Mouse (Mus musculus): ENCODE measurements at regions not wholly inside any gene's neighbourhood (a gene's known extent, or its start where the extent isn't known, plus 50 kb on each side); places are given as distances from the start of the nearest gene placed in this dataset.
"Not testable (repeated sequence)": the region's sequence is repeated elsewhere in the genome, so short reads cannot be mapped to it uniquely, and the experiment has no call there.

DNA sequence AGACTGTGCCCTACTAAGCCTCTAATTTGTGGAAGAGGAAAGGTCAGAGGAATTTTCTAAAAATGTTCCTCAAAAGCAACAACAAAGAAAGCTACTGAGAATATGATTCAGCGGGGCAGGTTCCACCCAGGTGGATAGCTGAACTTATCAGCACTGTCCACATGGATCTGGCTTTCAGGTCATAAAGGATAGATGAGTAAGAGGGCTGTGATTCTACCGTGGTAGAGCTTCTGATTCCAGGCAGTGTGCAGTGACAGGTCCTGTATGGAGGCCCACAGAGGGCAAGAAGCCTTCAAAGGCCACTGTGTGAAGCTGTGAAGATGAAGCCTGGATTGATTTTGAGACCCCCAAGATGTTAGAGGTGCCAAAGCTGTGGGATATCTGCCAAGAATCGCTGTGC lies 51.8 kb downstream of the Teddm3 start:
- POLR2A ChIA-PET, result not testable (repeated sequence)

DNA sequence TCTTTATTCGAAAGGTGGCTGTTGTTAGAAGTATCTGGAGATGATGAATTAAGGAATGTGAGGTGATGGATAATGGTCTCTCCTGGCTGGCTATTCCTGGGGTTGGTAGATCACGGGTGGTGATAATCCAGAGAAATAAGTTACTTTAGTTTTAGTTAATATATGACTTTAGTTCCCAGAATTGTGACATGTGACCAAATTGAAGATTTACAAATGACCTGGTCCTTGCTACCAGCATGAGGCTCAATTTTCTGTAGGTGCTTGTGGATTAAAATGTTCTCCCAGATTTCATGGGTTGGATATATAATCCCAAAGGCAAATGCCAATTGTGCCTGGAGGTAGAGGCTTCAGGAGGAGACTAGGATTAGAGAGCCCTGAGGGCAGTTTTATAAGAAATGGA lies 53.7 kb downstream of the Teddm3 start:
- CTCF ChIA-PET, result not testable (repeated sequence)

More for the DNA sequence above, 51.8 kb downstream of the Teddm3 start:
- CTCF ChIA-PET, result not testable (repeated sequence)

DNA sequence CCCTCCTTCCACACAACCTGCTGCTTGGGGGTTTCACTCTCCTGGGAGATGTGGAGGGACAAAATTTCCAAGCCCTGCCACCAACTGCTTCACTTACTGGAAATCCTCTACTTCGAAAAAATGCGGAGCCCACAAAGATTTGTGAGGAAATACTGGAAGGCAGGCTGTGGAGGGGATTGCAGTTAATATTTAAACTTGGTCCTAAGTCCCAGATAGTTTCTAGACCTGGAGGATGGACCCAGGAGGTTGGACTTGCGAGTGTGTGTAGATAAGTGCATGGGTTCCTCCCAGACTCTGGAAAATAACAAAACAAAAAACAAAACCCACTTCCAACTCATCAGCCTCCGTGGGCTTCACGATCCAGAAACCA lies 79.0 kb downstream of the Teddm3 start:
- ChIA-PET CTCF (interaction anchor here in 1 of 4 experiments (1.1 kb wide), 1 partner anchor 185 kb away, joined by 3 read pairs; no protein-coding TSS in a partner anchor), POLR2A (no interaction called here)

More for the DNA sequence above, 53.7 kb downstream of the Teddm3 start:
- POLR2A ChIA-PET, result not testable (repeated sequence)

DNA sequence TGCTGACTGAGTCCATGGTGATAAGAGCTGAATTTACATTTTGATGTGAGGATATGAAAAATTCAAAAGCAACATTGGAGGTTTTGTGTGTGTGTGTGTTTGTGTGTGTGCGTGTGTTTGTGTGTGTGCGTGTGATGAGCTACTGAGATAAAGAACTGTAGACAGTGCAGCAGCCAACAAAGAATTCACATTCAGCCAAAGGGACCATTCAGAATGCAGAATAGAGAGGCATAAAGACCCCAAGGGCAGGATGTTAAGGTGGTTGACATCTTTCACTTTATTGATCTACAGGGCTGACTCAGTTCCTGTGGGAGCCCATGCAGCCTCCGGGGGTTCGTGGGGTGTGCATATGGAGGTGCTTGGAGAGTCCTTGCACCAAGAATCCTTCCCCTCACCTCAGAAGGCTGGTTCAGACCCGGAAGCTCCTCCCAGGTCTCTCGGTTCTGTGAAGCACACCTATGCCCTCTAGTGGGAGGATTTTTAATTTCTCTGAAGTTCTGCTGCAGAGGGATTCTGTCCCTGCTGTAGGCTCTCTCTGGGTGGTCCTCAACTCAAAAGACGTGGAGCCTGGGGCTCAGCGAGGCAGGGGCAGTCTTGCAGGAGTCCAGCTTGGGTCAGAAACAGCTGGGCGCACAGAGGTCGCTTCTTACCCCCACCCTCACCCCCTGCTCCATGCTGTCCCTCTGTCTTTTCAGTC lies 79.6 kb downstream of the Teddm3 start:
- POLR2A ChIA-PET, result not testable (repeated sequence)
- CTCF ChIA-PET, result interaction anchor here in 3 of 4 experiments (0.6 to 1.1 kb wide), 3 partner anchors 185 to 1091 kb away, joined by 3 to 5 read pairs (median 3); no protein-coding TSS in a partner anchor

DNA sequence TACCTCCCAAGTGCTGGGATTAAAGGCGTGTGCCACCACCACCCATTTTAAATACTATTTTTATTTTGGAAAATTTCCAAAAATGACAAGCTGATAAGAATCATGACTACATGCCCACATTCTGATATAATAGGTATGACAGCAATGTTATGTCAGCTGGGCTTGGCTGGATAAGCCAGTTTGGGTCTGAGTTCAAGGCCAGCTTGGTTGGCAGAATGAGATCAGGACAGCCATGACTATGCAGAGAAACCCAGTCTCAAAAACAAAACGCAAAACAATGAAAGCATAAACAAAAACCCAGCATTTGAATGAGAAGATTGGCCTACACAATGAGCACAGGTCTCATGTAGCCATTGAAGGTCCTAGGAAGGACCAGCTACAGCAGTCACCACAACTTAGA lies 93.6 kb downstream of the Teddm3 start:
- ChIA-PET POLR2A (no interaction called here), CTCF (no interaction called here)

DNA sequence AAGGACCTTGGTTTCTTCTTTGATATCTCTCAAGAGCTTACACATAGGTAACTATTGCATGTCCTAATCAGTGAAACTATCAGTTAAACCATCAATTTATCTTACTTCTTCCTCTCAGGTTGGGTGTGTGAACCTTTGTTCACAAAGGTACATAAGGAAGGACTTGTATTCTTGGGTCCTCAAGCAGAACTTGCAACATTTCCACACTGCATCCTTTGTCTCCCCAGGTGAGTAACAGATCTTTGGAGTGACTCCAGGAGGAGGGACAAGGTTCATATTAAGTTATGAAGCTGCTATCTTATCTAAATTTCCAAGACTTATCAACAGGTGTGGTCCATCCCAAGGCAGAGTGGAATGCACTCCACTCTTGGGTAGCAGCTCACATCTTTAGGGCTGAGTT lies 99.0 kb downstream of the Teddm3 start:
- ChIA-PET POLR2A (no interaction called here), CTCF (no interaction called here)

DNA sequence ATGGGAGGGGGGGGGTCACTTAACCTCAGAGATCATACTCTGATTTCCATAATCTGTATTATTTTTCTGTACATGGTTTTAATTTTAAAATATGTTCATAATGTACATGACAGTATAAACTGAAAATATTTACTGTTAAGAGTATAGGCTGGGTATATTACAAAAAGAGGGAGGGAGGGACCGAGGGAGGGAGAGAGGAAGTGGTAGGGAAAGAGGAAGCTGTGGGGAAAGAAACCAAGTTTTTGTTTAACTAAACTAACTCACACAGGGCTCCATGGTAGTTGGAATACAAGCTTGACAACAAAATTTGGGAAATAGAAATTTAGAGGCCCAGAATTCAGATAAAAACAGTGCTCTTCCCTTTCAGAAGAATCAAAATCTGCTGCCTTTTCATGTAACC lies 131.7 kb downstream of the Teddm3 start:
- CTCF ChIA-PET, result interaction anchor here in 1 of 4 experiments (0.7 kb wide), 1 partner anchor 132 kb away, joined by 10 read pairs; no protein-coding TSS in a partner anchor
- POLR2A ChIA-PET, result not testable (repeated sequence)

DNA sequence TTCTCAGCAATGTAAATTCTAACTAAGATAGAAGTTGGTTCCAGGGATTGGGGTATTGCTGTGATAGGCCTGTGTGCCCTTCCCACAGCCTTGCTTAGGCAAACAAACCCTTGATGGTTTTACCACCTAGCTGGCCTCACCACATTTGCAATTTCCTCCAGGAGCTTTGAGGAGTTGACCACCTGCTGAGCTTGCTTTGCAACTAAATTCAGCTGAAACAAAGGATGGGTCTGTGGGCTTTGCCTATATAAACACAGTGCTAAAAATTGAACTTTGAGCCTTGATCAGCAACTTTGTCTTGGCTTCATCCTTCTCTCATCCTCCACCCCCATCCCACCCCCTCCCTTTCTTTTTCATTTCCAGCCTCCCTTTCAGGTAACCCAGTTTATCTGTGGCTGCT lies 148.9 kb downstream of the Teddm3 start:
- ChIA-PET POLR2A (no interaction called here), CTCF (no interaction called here)

DNA sequence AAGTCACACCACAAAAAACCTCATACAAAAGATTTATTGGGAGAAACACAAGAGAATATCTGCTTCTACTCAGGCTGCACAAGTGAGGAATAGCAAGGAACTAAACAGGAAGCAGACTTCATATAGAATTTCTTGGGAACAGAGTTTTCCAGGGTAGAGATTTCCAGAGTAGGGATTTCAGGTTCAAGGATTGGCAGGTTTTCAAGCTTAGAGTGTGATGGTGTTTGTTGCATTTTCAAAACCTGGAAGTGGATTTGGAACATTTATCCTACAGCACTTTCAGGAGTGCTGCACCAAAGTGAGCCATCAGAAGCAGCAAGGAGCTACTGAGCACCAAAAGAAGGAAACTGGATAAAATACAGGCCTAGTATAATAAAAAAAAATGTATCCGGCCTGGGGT lies 152.7 kb downstream of the Teddm3 start:
- ChIA-PET POLR2A (no interaction called here), CTCF (no interaction called here)

DNA sequence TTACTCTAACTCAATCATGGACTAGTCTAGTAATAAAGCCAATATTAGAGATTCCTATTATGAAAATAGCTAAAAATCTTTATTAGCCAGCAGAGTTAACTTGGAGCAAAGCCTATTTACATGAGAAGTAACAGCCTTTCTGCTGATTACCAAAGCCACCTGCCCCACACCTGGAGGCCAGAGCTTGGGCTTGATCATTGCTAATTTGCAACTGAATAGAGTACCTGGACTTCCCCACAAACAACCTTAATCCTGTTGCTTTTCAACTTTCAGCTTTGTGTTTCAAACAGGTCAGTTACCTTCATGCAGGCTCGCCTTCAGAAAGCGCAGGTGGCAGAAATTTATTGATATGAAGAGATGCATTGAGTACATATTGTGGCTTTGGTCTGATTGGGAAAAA lies 163.3 kb downstream of the Teddm3 start:
- CTCF ChIA-PET, result interaction anchor here in 1 of 4 experiments (0.6 kb wide), 1 partner anchor 11 kb away, joined by 3 read pairs; no protein-coding TSS in a partner anchor
- POLR2A ChIA-PET, result no interaction called here

DNA sequence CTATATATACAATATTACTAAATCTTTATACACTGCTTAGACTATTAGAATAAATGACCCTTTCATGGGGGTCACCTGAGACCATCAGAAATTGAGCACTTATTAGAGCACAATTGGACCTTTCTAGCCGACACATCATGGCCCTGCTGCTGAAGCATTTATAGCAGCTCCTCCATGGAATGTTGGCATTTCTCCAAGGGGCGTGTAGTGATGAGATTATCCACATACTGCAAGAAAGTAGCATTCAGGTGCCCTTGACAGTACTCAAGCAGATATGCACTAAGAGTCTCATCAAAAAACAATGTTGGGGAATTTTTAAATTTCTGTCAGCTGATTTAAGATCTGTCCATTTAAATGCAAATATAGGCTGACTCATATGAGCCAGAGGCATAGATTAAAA lies 178.4 kb downstream of the Teddm3 start:
- POLR2A ChIA-PET, result interaction anchor here in 2 of 4 experiments (0.7 kb wide), 2 partner anchors 52 to 184 kb away, joined by 4 read pairs; no protein-coding TSS in a partner anchor
- CTCF ChIA-PET, result no interaction called here

DNA sequence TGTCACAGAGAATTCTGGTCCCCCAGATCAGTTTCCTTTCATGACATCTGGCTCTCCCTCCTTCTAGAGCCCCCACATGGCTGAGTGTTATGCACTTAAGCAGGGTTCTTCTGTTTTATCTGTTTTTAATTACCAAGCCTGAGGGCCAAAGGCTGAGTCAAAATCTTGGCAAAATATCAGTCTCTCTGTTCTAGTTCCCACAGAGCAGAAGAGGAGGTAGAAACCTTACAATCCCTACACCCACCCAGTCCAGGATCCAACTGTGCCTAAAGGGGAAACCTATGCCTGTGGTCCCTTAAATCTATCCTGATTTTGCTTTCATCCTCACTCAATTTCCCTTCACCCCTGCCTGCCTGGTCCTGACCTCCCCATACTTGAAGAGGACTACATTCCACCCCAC lies 181.4 kb downstream of the Teddm3 start:
- ChIA-PET POLR2A (interaction anchor here in 1 of 4 experiments (0.9 kb wide), 1 partner anchor 26 kb away, joined by 3 read pairs; no protein-coding TSS in a partner anchor), CTCF (interaction anchor here in 1 of 4 experiments (0.7 kb wide), 1 partner anchor 1694 kb away, joined by 7 read pairs; no protein-coding TSS in a partner anchor)

DNA sequence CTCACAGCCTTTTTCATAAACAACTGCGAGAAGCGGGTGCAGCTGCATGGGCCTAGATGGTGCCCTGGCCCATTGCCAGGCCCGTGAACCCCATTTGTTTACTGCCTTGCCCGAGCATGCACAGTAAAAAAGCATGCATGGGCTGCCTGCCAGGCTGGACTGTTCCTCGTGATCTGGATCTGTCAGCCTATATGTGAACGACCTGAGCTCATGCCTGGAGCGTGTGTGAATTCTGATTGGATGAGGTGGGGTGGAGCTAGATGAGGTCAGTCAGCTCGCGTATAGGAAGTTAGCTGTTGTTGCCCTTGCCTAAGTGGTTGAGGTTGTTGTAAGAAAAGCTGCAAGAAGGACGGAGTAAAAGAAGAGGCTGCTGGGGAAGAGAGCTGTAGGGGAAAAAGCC lies 194.9 kb downstream of the Teddm3 start:
- ChIA-PET CTCF (no interaction called here), POLR2A (no interaction called here)

DNA sequence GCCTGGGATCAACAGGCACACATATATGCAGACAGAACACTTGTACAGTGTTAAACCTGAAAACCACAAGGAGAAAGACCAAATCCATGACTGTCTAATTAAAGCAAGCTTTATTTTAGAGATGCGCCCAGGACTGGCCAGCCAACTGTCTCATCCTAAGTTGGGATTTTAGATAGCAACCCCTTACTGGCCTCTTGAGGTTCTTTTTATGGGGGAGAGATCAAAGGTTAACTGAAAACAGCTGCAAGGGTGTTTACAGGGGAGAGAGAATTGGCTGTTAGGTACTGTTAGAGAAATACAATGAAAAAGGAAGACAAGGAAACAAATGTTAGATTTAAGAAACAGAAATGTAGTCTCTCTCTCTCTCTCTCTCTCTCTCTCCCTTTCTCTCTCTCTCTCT lies 202.4 kb upstream of the Thpo start:
- CTCF ChIA-PET, result no interaction called here

DNA sequence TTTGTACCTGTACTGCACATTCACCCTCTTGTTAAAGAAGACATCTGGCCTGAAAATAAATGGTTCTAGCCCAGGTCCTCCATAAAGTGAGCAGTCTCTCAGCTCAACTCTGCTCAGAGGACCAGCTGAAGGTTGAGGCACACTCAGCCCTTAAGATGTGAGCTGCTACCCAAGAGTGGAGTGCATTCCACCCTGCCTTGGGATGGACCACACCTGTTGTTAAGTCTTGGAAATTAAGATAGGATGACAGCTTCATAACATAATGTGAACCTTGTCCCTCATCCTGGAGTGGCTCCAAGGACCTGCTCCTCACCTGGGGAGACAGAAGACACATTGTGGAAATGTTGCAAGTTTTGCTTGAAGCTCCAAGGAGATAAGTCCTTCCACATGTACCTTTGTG lies 200.5 kb upstream of the Thpo start:
- CTCF ChIA-PET, POLR2A ChIA-PET: not testable (repeated sequence)

More for the DNA sequence above, 202.4 kb upstream of the Thpo start:
- POLR2A ChIA-PET, result no interaction called here

DNA sequence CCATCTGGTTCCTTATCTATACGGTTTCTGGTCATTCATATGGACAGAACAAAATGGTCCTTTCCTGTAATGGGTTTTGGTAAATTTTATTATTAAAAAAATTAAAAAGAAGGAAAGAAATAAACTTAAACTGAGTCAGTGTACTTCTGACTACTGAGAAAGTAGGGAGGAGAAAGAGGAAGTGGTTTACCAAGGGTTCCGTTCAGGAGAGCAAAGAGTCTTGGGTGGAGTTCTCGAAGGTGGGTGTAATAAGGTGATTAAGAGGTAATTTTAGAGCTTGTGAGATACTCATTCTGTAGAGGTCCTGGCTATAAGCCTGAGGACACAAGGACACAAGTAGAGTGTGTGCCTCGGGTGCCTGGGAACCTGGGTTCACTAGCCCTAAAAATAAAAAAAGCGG lies 195.7 kb upstream of the Thpo start:
- CTCF ChIA-PET, POLR2A ChIA-PET: not testable (repeated sequence)

DNA sequence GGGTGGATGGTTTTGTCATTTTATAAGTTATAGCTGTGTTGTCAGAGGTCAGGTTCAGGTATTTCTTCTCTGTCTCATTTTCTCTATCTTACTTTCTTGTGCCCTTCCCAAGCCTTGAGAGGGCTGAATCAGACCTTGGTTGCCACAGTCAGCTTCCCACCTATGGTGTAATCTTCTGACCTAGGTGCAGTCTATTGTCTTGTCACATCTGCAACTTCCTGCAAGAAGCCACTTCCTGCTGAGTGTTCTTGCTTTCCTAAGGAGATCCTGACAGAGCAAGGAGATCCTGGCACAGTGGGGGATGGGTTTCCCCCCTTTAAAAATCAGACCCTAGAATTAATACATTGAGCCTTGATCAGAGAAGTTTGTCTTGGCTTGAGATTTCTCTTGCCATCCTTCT lies 191.5 kb upstream of the Thpo start:
- POLR2A ChIA-PET, CTCF ChIA-PET: not testable (repeated sequence)

DNA sequence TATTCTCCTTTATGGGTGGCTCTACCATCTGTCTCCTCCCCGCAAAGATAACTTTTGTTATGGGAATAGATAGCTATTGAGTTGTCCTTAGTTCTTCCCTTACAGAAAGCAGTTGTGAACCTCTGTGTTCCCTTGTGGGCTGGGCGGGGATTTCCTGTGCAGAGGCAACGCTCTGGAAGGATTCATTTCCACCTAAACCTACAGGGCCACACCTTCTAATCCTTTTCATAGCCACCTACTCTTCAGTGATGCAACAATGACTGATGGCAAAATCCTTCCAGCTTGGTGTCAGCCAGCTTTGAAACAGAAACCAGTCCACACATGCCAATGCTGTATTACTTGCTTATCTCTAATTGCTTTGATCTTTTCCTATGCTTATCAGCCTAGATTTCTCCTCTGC lies 176.6 kb upstream of the Thpo start:
- CTCF ChIA-PET, result interaction anchor here in 2 of 4 experiments (1.5 kb wide), 2 partner anchors 481 to 482 kb away, joined by 4 read pairs; no protein-coding TSS in a partner anchor

DNA sequence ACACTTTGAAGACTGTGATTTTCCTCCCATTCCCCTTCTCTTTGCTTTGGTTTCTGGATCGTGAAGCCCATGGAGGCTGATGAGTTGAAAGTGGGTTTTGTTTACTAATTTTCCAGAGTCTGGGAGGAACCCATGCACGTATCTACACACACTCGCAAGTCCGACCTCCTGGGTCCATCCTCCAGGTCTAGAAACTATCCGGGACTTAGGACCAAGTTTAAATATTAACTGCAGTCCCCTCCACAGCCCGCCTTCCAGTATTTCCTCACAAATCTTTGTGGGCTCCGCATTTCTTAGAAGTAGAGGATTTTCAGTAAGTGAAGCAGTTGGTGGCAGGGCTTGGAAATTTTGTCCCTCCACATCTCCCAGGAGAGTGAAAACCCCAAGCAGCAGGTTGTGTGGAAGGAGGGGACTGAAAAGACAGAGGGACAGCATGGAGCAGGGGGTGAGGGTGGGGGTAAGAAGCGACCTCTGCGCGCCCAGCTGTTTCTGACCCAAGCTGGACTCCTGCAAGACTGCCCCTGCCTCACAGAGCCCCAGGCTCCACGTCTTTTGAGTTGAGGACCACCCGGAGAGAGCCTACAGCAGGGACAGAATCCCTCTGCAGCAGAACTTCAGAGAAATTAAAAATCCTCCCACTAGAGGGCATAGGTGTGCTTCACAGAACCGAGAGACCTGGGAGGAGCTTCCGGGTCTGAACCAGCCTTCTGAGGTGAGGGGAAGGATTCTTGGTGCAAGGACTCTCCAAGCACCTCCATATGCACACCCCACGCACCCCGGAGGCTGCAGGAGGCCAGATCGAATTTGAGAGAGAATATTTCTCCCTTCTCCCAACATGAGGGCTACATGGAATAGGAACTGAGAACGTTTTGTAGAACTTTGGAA lies 174.4 kb upstream of the Thpo start:
- CTCF ChIA-PET, result interaction anchor here in 2 of 4 experiments (1.7 to 2.3 kb wide), 2 partner anchors 279 to 282 kb away, joined by 4 to 8 read pairs; no protein-coding TSS in a partner anchor
- POLR2A ChIA-PET, result interaction anchor here in 1 of 4 experiments (1.2 kb wide), 1 partner anchor 104 kb away, joined by 3 read pairs; no protein-coding TSS in a partner anchor

More for the DNA sequence above, 176.6 kb upstream of the Thpo start:
- POLR2A ChIA-PET, result not testable (repeated sequence)

DNA sequence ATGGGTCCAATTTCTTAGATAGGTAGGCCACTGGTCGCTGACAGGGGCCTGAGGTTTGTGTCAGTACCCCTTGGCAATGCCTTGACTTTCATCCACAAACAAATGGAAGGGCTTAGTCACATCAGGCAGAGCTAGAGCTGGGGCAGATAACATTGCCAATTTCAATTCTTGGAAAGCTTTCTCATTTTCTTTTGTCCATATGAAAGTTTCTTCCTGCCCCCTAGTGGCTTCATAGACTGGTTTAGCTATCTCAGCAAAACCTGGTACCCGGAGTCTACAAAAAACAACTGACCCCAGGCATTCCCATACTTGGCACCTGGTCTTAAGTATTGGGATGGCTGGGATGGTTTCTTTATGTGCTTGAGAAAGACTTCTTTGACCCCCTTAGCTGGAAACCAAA lies 161.4 kb upstream of the Thpo start:
- CTCF ChIA-PET, result interaction anchor here (0.5 to 1.5 kb wide), 19 partner anchors 12 to 732 kb away, joined by 3 to 10 read pairs (median 4); no protein-coding TSS in a partner anchor

More for the DNA sequence above, 161.4 kb upstream of the Thpo start:
- POLR2A ChIA-PET, result interaction anchor here in 1 of 4 experiments (0.7 kb wide), 1 partner anchor 104 kb away, joined by 3 read pairs; no protein-coding TSS in a partner anchor
